Mouse (Mus musculus) heart, adult 2 months (tissue): Measurements from ENCODE around the gene Kif5c.

Source experiments
- CTCF ChIP-seq: fragments of 200-600 bp; IDR thresholded peaks from 2 replicates; pipeline ENCODE4 v1.8.1; 2022; ENCODE audit warnings: antibody characterized with exemption, mild to moderate bottlenecking, moderate library complexity
- EP300 ChIP-seq: fragments of 200-500 bp; IDR thresholded peaks from 2 replicates; pipeline ENCODE4 v1.6.1; 2011; ENCODE audit warnings: low read depth, low read length, control low read depth; ENCODE audit not compliant: insufficient read depth

DNA sequence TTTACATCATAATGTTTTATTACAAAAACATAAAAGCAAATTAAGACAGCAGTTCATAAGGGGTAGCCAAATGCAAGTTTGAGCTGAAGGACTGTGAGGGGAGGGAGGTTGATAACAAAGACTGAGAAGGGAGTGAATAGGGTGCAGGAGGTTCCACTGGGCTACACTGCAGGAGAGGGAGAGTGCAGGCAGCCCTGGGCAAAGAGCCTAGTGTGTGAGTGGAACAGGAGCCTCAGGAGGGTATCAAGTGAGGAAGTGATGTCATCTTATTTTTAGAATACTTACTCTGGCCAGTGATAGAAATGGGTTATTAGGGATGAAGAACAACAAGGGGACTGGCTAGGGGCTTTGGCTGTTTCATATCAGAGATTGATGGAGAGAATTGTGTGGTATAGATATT is 42.2 kb downstream of the Kif5c start:
- TF ChIP-seq CTCF = no peak
- TF ChIP-seq EP300 = no peak
